Mouse (Mus musculus) bone marrow macrophage, adult 2 months (primary cell): ENCODE measurements around the gene Fbxo47.

ENCODE experiments used
- CTCF ChIP-seq: IDR thresholded peaks from 2 replicates; pipeline ENCODE4 v1.5.1; 2012; ENCODE audit warnings: low read depth, mild to moderate bottlenecking, low read length, moderate library complexity
- POLR2A ChIP-seq: IDR thresholded peaks from 2 replicates; pipeline ENCODE4 v1.6.1; 2012; ENCODE audit warnings: mild to moderate bottlenecking, low read depth, low read length, borderline replicate concordance

- TF ChIP-seq CTCF (no peak), POLR2A (no peak)
Measured at GRCm38 (mm10) chr11:97842001-97842400, 42.0 kb downstream of the Fbxo47 start.
